Mouse (Mus musculus): ENCODE results near the gene Cmtr2.

DNA sequence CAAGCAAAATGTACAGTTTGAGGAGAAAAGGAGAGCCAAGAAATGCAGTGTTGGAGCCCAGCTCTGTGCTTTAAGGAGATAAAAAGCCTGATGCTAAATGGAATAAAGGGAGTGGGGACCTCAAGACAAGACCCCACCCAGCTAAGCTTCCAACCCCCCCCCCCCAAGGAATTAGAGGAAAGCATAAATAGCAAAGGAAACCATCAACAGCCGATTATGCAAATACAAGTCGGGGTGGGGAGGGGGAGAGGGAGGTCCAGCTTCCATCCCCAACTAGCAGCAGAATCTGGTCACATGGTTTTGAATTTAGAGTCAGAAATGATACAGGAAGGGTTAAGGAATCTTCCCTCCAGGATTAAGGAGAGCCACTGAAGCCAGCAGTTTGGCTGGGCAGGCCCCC is 29.1 kb downstream of the Cmtr2 start:
- TF ChIP-seq CTCF (IDR thresholded peaks at IDR 0.05; ENCODE audit: low read depth, low read length) (no peak), EP300 (IDR thresholded peaks at IDR 0.05; ENCODE audit: insufficient read depth, low read depth, low read length) (no peak), POLR2A (IDR thresholded peaks at IDR 0.05; ENCODE audit: insufficient read depth, low read length) (no peak)

Measured in ES-Bruce4 (cell line).